Mouse (Mus musculus) cortical plate, adult 2 months (tissue): Measurements from ENCODE around the gene Ruvbl2.

Experiments used
- CTCF ChIP-seq: fragments of 200-500 bp; IDR thresholded peaks from 2 replicates; pipeline ENCODE4 v1.5.1; 2011; ENCODE audit warnings: mild to moderate bottlenecking, control low read depth, low read length; ENCODE audit not compliant: insufficient read depth; ENCODE audit errors: extremely low read depth
- POLR2A ChIP-seq: fragments of 200-500 bp; IDR thresholded peaks from 2 replicates; pipeline ENCODE4 v1.6.1; 2011; ENCODE audit warnings: mild to moderate bottlenecking, low read length, control low read depth; ENCODE audit not compliant: insufficient read depth; ENCODE audit errors: extremely low read depth

GRCm38 (mm10) chr7:45435038-45435437 is 2.9 kb downstream of the Ruvbl2 start:
- TF ChIP-seq CTCF = no peak
- no peak for TF ChIP-seq POLR2A
